Comparison of ENCODE assay signal across 8 mouse cellular contexts in genomic region chr6:118454452-118454851, GRCm38 (mm10). TPM values are rescaled to one million over a fixed set of nuclear protein-coding genes. Genes with fewer than 3 reads are reported as not detected.
DNase-seq lines count a peak whose midpoint lies in the region; ATAC-seq and TF ChIP-seq lines count a peak whose summit lies in the region.

No protein-coding gene starts in this region.

- peak overlapping the region; percentile 85 for H3K4me2 ChIP-seq in kidney, postnatal 0 days (ENCODE audit: low read length)
- peak overlapping the region; percentile 92 for H3K4me2 ChIP-seq in intestine, postnatal 0 days (replicated peaks; ENCODE audit: low read depth)
- H3K4me2 ChIP-seq in neural tube, embryonic 13.5 days: peak overlapping the region; percentile 79

- ATAC-seq in kidney, postnatal 0 days (replicated peaks; ENCODE audit: low FRiP score, low read depth): no peak
- no peak for ATAC-seq in intestine, postnatal 0 days
- no peak for ATAC-seq in neural tube, embryonic 13.5 days (ENCODE audit: low read depth)

- TF ChIP-seq CTCF in kidney, postnatal 0 days (IDR thresholded peaks at IDR 0.05; ENCODE audit: low read depth): no peak
- TF ChIP-seq CTCF in embryonic fibroblast, embryonic 13.5 days (IDR thresholded peaks at IDR 0.05; ENCODE audit: borderline replicate concordance, insufficient read depth, low read length): no peak
- TF ChIP-seq CTCF in intestine, postnatal 0 days (IDR thresholded peaks at IDR 0.05; ENCODE audit: low read depth): no peak

- H3K36me3 ChIP-seq in kidney, postnatal 0 days (ENCODE audit: insufficient read depth, low read length): no peaks in the 10 kb centered on the region
- no peaks in the 10 kb centered on the region for H3K36me3 ChIP-seq in ES-E14 (ENCODE audit: control insufficient read depth, insufficient read depth, low read length, poor library complexity, severe bottlenecking)
- H3K36me3 ChIP-seq in intestine, postnatal 0 days (ENCODE audit: control insufficient read depth, insufficient read depth): no peaks in the 10 kb centered on the region
- peaks cover 9% of the 10 kb centered on the region; the same call in 1 of the 2 replicates for H3K36me3 ChIP-seq in neural tube, embryonic 13.5 days

- WGBS in kidney, postnatal 0 days: 32% methylated on average over 8 of the region's 8 CpGs
- 34% methylated on average over 8 of the region's 8 CpGs for WGBS in intestine, postnatal 0 days
- WGBS in neural tube, embryonic 13.5 days: 51% methylated on average over 8 of the region's 8 CpGs

- H3K9ac ChIP-seq in kidney, postnatal 0 days (ENCODE audit: low read depth, low read length): peak overlapping the region; percentile 76
- peak overlapping the region; percentile 30; the same call in 1 of the 2 replicates for H3K9ac ChIP-seq in ES-E14 (ENCODE audit: insufficient read depth, low read depth, low read length, poor library complexity, severe bottlenecking)
- H3K9ac ChIP-seq in intestine, postnatal 0 days (ENCODE audit: low read depth, low read length): peak overlapping the region; percentile 71; the same call in 1 of the 2 replicates
- H3K9ac ChIP-seq in neural tube, embryonic 13.5 days: peak overlapping the region; percentile 83

- no peaks in the 10 kb centered on the region for H3K27me3 ChIP-seq in kidney, postnatal 0 days (ENCODE audit: insufficient read depth, low read length)
- no peaks in the 10 kb centered on the region for H3K27me3 ChIP-seq in intestine, postnatal 0 days (replicated peaks; ENCODE audit: control insufficient read depth, insufficient read depth, low read length)
- no peaks in the 10 kb centered on the region for H3K27me3 ChIP-seq in neural tube, embryonic 13.5 days

- H3K4me3 ChIP-seq in kidney, postnatal 0 days (replicated peaks; ENCODE audit: low read depth, low read length): peak overlapping the region; percentile 81
- H3K4me3 ChIP-seq in ES-E14 (ENCODE audit: insufficient read depth in 1 of 2, low read depth in 1 of 2, low read length in 2 of 2, poor library complexity in 1 of 2, severe bottlenecking in 1 of 2): peak overlapping the region; percentile 65 to 78; a peak in 3 of 4 replicates
- H3K4me3 ChIP-seq in embryonic fibroblast, embryonic 13.5 days (ENCODE audit: insufficient read depth, low read length): peak overlapping the region; percentile 53
- peak overlapping the region; percentile 70 for H3K4me3 ChIP-seq in intestine, postnatal 0 days (ENCODE audit: low read depth, low read length)
- peak overlapping the region; percentile 71 for H3K4me3 ChIP-seq in neural tube, embryonic 13.5 days

- in situ Hi-C loops in ES-E14 (cut with MboI; ENCODE audit: low sequenced_read_pairs in 2 of 2, unreplicated experiment in 2 of 2): no loop called here

- TF ChIP-seq POLR2A in embryonic fibroblast, embryonic 13.5 days (IDR thresholded peaks at IDR 0.05; ENCODE audit: low read depth, low read length): no peak

- H3K4me1 ChIP-seq in kidney, postnatal 0 days (replicated peaks; ENCODE audit: insufficient read depth, low read length): no peaks in the 10 kb centered on the region; the same call in 1 of the 2 replicates
- peaks cover 0 to 2% of the 10 kb centered on the region in 2 experiments; a peak in 1 of 4 replicates for H3K4me1 ChIP-seq in ES-E14 (ENCODE audit: control insufficient read depth in 2 of 2, insufficient read depth in 2 of 2, low read length in 2 of 2, poor library complexity in 1 of 2)
- peaks cover 2% of the 10 kb centered on the region; the same call in 1 of the 2 replicates for H3K4me1 ChIP-seq in embryonic fibroblast, embryonic 13.5 days (ENCODE audit: control insufficient read depth, insufficient read depth, low read length)
- H3K4me1 ChIP-seq in intestine, postnatal 0 days (replicated peaks; ENCODE audit: control insufficient read depth, insufficient read depth, low read length): 0 out of 2 replicates have a peak, but pooled peaks cover 4% of the 10 kb centered on the region
- peaks cover 29% of the 10 kb centered on the region for H3K4me1 ChIP-seq in neural tube, embryonic 13.5 days (replicated peaks)

- peak; percentile 27 for DNase-seq in kidney, postnatal 0 days (ENCODE audit: low spot score)
- no peak for DNase-seq in kidney, postnatal 36 days
- no peak for DNase-seq in ES-E14 (ENCODE audit: low read depth, low spot score)
- no peak for DNase-seq in spleen, adult 12 weeks (ENCODE audit: low spot score)
- no peak for DNase-seq in c-Kit-positive CD71-positive TER-119-positive erythroid progenitor cells, embryonic 14.5 days (ENCODE audit: low spot score)

- H3K9me3 ChIP-seq in kidney, postnatal 0 days (replicated peaks; ENCODE audit: low read length): no peaks in the 10 kb centered on the region
- no peaks in the 10 kb centered on the region for H3K9me3 ChIP-seq in ES-E14 (ENCODE audit: control insufficient read depth, insufficient read depth, low read depth, low read length)
- H3K9me3 ChIP-seq in intestine, postnatal 0 days (ENCODE audit: control insufficient read depth): no peaks in the 10 kb centered on the region
- no peaks in the 10 kb centered on the region for H3K9me3 ChIP-seq in neural tube, embryonic 13.5 days

- H3K27ac ChIP-seq in kidney, postnatal 0 days: no peak overlapping the region
- H3K27ac ChIP-seq in ES-E14 (ENCODE audit: insufficient read depth, low read depth, low read length, poor library complexity, severe bottlenecking): no peak overlapping the region
- H3K27ac ChIP-seq in embryonic fibroblast, embryonic 13.5 days (ENCODE audit: insufficient read depth, low read length): no peak overlapping the region
- no peak overlapping the region for H3K27ac ChIP-seq in intestine, postnatal 0 days (ENCODE audit: low read depth, low read length)
- peak overlapping the region; percentile 98 for H3K27ac ChIP-seq in neural tube, embryonic 13.5 days (replicated peaks)

TF ChIP-seq in ES-E14, 5 proteins besides CTCF, POLR2A, EP300 and RAD21:
- TF ChIP-seq CHD2 (IDR thresholded peaks at IDR 0.05; ENCODE audit: low read depth, low read length) (no peak), MAFK (IDR thresholded peaks at IDR 0.05; ENCODE audit: insufficient read depth, low read depth, low read length) (no peak), HCFC1 (IDR thresholded peaks at IDR 0.05; ENCODE audit: borderline replicate concordance, insufficient read depth, low read length) (no peak)
TF ChIP-seq in ES-E14: peak in this region for 0.

RNA-seq across cellular contexts. Expression of gene Zfp248, which starts 0.9 kb away (rescaled TPM):
- polyA plus RNA-seq in kidney, postnatal 0 days (2015; fragmentation: Nextera tagmentation; extraction: Ambion mirVana): 4.1 and 5.1 TPM in 2 replicates
- total RNA-seq in ES-E14 (2012; rRNA removed): 2.8 and 2.9 TPM in 2 replicates
- 5.9 and 8.6 TPM in 2 replicates for polyA plus RNA-seq in embryonic fibroblast, embryonic 13.5 days (2011; ENCODE audit: insufficient read length, low read depth, missing spikeins)
- polyA plus RNA-seq in intestine, postnatal 0 days (2015; fragmentation: Nextera tagmentation; extraction: Ambion mirVana): 1.2 TPM in 2 replicates
- 16.8 and 19.9 TPM in 2 replicates for polyA plus RNA-seq in neural tube, embryonic 13.5 days (2015; fragmentation: Nextera tagmentation; extraction: Ambion mirVana)

RNA-seq across cellular contexts. Expression of gene Zfp9, which starts 24.7 kb away (rescaled TPM):
- 3.0 and 3.4 TPM in 2 replicates for polyA plus RNA-seq in kidney, postnatal 0 days (2015; fragmentation: Nextera tagmentation; extraction: Ambion mirVana)
- 0.16 and 0.89 TPM in 2 replicates for total RNA-seq in ES-E14 (2012; rRNA removed)
- polyA plus RNA-seq in embryonic fibroblast, embryonic 13.5 days (2011; ENCODE audit: insufficient read length, low read depth, missing spikeins): 32.4 and 42.6 TPM in 2 replicates
- polyA plus RNA-seq in intestine, postnatal 0 days (2015; fragmentation: Nextera tagmentation; extraction: Ambion mirVana): 1.9 and 2.1 TPM in 2 replicates
- polyA plus RNA-seq in neural tube, embryonic 13.5 days (2015; fragmentation: Nextera tagmentation; extraction: Ambion mirVana): 11.0 and 12.8 TPM in 2 replicates

RNA-seq across cellular contexts. Expression of gene Bms1, which starts 35.2 kb away (rescaled TPM):
- 20.5 and 24.3 TPM in 2 replicates for polyA plus RNA-seq in kidney, postnatal 0 days (2015; fragmentation: Nextera tagmentation; extraction: Ambion mirVana)
- 59.0 and 77.1 TPM in 2 replicates for total RNA-seq in ES-E14 (2012; rRNA removed)
- polyA plus RNA-seq in embryonic fibroblast, embryonic 13.5 days (2011; ENCODE audit: insufficient read length, low read depth, missing spikeins): 38.0 and 39.6 TPM in 2 replicates
- polyA plus RNA-seq in intestine, postnatal 0 days (2015; fragmentation: Nextera tagmentation; extraction: Ambion mirVana): 8.1 and 8.2 TPM in 2 replicates
- 20.3 and 26.7 TPM in 2 replicates for polyA plus RNA-seq in neural tube, embryonic 13.5 days (2015; fragmentation: Nextera tagmentation; extraction: Ambion mirVana)

Comparison
In these comparisons a context has a peak if more than half of its experiments do, and no peak if none do; other contexts are left out.
1. H3K9ac ChIP-seq: peak in every context shown above with its lines; median percentile 83 in neural tube, embryonic 13.5 days; 76 in kidney, postnatal 0 days; 71 in intestine, postnatal 0 days; 30 in ES-E14.